Mouse (Mus musculus) forebrain, embryonic 12.5 days (tissue): Measurements from ENCODE around the gene Fkbp1a. TPM values are rescaled to one million over a fixed set of nuclear protein-coding genes. Genes with fewer than 3 reads are reported as not detected.

ENCODE experiments used
- ATAC-seq: fragments of 200-750 bp; cut with Nextera tagmentation; 2 replicates; pipeline ENCODE4 v1.8.0; 2017; ENCODE audit warnings: moderate TSS enrichment; ENCODE audit not compliant: low FRiP score
- H3K27ac ChIP-seq: fragments of 300-500 bp; sonication (generic); 2 replicates; pipeline ENCODE4 v1.5.1; 2016; ENCODE audit warnings: mild to moderate bottlenecking
- H3K27me3 ChIP-seq: fragments of 300-500 bp; sonication (generic); 2 replicates; pipeline ENCODE4 v1.6.1; 2016; ENCODE audit warnings: mild to moderate bottlenecking
- H3K36me3 ChIP-seq: fragments of 300-500 bp; sonication (generic); replicated peaks from 2 replicates; pipeline ENCODE4 v1.6.1; 2016; ENCODE audit warnings: mild to moderate bottlenecking
- H3K4me1 ChIP-seq: fragments of 300-500 bp; sonication (generic); 2 replicates; pipeline ENCODE4 v1.6.1; 2016
- H3K4me2 ChIP-seq: fragments of 300-500 bp; sonication (generic); 2 replicates; pipeline ENCODE4 v1.6.1; 2016; ENCODE audit warnings: mild to moderate bottlenecking, moderate library complexity
- H3K4me3 ChIP-seq: fragments of 300-500 bp; sonication (generic); replicated peaks from 2 replicates; pipeline ENCODE4 v1.5.1; 2016; ENCODE audit warnings: mild to moderate bottlenecking
- H3K9ac ChIP-seq: fragments of 300-500 bp; sonication (generic); 2 replicates; pipeline ENCODE4 v1.6.1; 2016; ENCODE audit warnings: mild to moderate bottlenecking
- H3K9me3 ChIP-seq: fragments of 300-500 bp; sonication (generic); 2 replicates; pipeline ENCODE4 v1.6.1; 2016
- WGBS: fragments of 180-500 bp; shearing (Covaris S2); methylation state at CpG from one replicate; pipeline ENCODE4 v1.1.7; 2016; 5-methylcytosine and 5-hydroxymethylcytosine counted together
- polyA plus RNA-seq: library from polyadenylated mRNA; unstranded; fragments of >200 nt; fragmentation: Nextera tagmentation; extraction: Ambion mirVana; gene quantifications from 2 replicates; pipeline ENCODE4 v1.2.1, GENCODE M21; 2016

The Fkbp1a gene
- polyA plus RNA-seq, 1 experiment from 2014 or later = 526 TPM

DNA sequence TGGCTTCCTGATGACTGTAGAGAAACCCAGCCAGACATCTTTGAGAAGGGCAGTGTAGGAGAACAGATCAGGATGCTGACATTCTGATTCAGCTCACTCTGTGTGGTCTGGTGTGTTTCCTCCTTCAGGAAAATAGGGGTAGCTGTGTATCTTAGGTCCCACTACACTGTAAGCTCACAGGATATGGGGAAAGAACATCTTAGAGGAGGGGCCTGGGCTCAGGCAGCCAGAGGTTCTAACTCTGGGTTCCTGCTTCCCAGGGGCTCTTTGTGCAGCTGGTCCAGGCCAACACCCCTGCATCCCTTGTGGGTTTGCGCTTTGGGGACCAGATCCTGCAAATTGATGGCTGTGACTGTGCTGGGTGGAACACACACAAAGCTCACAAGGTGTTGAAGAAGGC, 44.5 kb downstream of the Fkbp1a start:
- Histone ChIP-seq H3K9me3 (no peaks in the 10 kb centered on the region), H3K9ac (no peak overlapping the region), H3K4me3 (no peak overlapping the region), H3K4me2 (no peak overlapping the region), H3K27me3 (no peaks in the 10 kb centered on the region), H3K27ac (no peak overlapping the region), H3K4me1 (no peaks in the 10 kb centered on the region), H3K36me3 (no peaks in the 10 kb centered on the region)
- 91% methylated on average over 1 of the region's 1 CpGs for WGBS
- ATAC-seq = no peak

DNA sequence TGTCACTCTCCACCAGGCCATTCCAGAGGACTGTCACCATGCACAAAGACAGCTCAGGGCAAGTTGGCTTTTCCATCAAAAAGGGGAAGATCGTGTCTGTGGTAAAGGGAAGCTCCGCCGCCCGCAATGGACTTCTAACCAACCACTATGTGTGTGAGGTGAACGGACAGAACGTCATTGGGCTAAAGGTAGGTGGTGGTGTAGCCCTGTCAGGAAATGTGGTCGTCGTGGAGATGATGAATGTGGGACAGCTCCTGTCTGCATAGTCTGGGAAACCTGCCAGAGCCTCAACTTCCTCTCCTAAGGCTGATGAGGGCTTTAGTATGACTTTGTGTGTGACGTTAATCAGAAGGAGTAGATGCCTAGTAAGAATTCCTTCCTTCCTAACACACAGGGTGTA, 45.0 kb downstream of the Fkbp1a start:
- WGBS = 78% methylated on average over 9 of the region's 9 CpGs
- ATAC-seq = no peak
- Histone ChIP-seq H3K9me3 (no peaks in the 10 kb centered on the region), H3K27me3 (no peaks in the 10 kb centered on the region), H3K4me2 (no peak overlapping the region), H3K4me1 (no peaks in the 10 kb centered on the region), H3K4me3 (no peak overlapping the region), H3K9ac (no peak overlapping the region), H3K36me3 (no peaks in the 10 kb centered on the region), H3K27ac (no peak overlapping the region)

DNA sequence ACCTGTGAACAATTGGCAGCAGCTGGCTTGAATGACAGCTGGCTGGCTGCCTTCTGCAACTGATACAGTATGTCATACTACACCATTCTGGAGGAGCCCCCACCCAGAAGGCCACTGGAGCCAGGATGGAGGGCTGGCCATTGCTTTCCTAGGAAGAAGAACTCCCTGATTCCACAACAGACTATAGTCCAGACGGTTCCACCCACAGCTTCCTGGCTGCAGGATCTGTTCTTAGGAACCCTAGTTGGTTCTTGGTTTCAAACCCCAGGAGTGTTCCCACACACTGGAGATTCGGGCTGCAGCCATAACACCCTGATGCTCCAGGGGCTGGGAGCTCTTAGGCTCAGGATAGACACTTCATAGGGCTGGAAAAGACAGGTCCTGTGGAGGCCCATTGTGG, 55.8 kb downstream of the Fkbp1a start:
- no peak overlapping the region for H3K9ac ChIP-seq
- no peak for ATAC-seq
- WGBS = 72% methylated on average over 2 of the region's 2 CpGs
- H3K27ac ChIP-seq = no peak overlapping the region
- H3K27me3 ChIP-seq = no peaks in the 10 kb centered on the region
- no peaks in the 10 kb centered on the region for H3K36me3 ChIP-seq
- no peak overlapping the region for H3K4me2 ChIP-seq
- no peak overlapping the region for H3K4me3 ChIP-seq
- no peaks in the 10 kb centered on the region for H3K9me3 ChIP-seq
- peaks cover 7% of the 10 kb centered on the region; the same call in 1 of the 2 replicates for H3K4me1 ChIP-seq

DNA sequence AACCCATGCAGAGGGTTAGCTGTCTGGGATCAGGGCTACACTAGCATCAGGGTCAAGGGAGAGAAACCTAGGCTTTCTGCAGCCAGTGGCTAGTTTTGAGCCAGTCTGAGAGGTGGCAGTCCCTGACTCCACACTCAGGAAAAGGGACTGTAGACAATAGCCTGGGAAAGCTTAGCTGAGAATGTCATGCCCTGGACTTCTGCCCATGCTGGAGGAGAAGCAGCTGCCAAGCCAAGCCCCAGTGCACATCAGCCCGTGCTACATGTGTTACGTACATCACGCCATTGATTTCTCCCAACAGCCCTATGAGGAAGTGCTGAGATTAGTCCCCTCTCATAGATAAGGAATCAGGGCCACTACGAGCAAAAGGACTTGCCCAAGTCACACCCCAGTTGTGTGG, 59.8 kb downstream of the Fkbp1a start:
- WGBS = 88% methylated on average over 4 of the region's 4 CpGs
- Histone ChIP-seq H3K4me3 (no peak overlapping the region), H3K27me3 (no peaks in the 10 kb centered on the region), H3K4me1 (peaks cover 33% of the 10 kb centered on the region), H3K9me3 (no peaks in the 10 kb centered on the region), H3K36me3 (no peaks in the 10 kb centered on the region), H3K9ac (no peak overlapping the region), H3K27ac (no peak overlapping the region), H3K4me2 (no peak overlapping the region)
- ATAC-seq = no peak

DNA sequence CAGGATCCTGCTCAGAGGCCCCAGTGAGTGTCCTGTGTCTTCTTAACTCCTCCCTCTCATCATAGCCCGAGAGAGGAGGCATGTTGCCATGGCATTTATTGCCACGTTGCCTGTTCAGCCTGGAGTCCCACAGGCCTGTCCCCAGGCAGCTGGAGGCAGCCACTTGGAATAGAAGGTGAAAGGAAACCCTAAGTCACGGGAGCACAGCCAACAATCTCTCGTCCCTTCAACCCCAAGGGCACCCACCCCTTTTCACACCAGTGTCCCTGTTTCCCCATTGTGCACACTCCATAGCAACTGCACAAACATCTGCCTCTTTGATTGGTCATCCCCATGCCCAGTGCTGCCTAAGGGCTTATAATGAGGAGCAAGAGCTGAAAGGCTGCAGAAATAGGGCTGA, 61.3 kb downstream of the Fkbp1a start:
- H3K4me1 ChIP-seq = peaks cover 33% of the 10 kb centered on the region
- H3K4me2 ChIP-seq = no peak overlapping the region
- no peak overlapping the region for H3K9ac ChIP-seq
- 6% methylated on average over 4 of the region's 4 CpGs for WGBS
- ATAC-seq = peak; percentile 64
- H3K36me3 ChIP-seq = no peaks in the 10 kb centered on the region
- H3K9me3 ChIP-seq = no peaks in the 10 kb centered on the region
- H3K27me3 ChIP-seq = no peaks in the 10 kb centered on the region
- H3K4me3 ChIP-seq = no peak overlapping the region
- peak overlapping the region; percentile 21; the same call in 1 of the 2 replicates for H3K27ac ChIP-seq

DNA sequence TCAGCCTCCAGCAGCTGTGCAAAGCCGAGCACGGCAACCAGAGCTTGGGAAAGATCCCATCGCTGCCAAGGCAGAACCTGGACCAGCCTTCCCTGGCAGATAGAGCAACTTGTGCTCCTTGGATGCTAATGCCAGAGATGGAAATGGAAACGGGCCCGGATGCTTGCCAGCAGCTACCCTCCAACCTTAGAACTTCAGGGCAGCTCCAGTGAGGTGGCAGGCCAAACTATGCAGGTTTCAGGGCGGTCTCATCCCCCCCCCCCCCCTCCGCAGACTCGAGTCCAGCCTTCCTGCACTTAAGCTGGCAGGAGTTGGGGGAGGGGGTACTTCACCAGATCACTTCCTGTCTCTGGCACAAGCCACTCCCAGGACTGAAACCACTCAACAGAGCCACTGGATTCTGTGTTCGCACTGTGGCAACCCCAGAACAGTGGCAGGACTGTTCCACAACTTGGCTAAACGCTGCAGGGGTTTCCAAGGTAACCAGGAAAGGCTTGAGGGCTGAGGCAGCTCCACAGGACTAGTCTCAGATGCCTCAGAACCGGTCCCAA, 63.2 kb downstream of the Fkbp1a start:
- WGBS = 45% methylated on average over 9 of the region's 11 CpGs
- Histone ChIP-seq H3K4me3 (no peak overlapping the region), H3K4me2 (no peak overlapping the region), H3K27me3 (no peaks in the 10 kb centered on the region), H3K27ac (no peak overlapping the region), H3K36me3 (no peaks in the 10 kb centered on the region), H3K4me1 (peaks cover 39% of the 10 kb centered on the region), H3K9me3 (no peaks in the 10 kb centered on the region), H3K9ac (no peak overlapping the region)
- ATAC-seq = peak; percentile 49; the same call in 1 of the 2 replicates

DNA sequence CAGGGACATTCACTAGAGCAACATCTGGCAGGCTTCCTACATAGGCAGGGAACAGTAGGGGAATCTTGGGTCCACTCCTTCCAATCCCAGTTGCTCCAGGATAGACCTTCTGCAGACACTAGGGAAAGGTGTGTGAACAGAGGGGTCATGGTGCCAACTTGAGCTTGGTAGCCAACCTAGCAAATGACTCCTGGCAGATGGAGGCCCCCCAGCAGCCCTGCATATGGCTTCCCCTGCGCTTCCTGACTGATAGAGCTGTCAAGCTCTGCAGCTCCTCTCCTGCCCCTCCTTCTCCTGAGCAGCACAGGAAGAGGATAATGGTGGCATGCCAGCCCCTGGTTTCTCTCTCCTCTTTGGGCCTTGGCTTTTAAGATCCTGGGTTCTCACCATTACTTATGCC, 66.2 kb downstream of the Fkbp1a start:
- Histone ChIP-seq H3K27me3 (no peaks in the 10 kb centered on the region), H3K9me3 (no peaks in the 10 kb centered on the region), H3K4me3 (no peak overlapping the region), H3K9ac (no peak overlapping the region), H3K36me3 (no peaks in the 10 kb centered on the region), H3K4me2 (no peak overlapping the region), H3K4me1 (peaks cover 29% of the 10 kb centered on the region), H3K27ac (no peak overlapping the region)
- no peak for ATAC-seq
- WGBS = 60% methylated on average over 1 of the region's 1 CpGs

DNA sequence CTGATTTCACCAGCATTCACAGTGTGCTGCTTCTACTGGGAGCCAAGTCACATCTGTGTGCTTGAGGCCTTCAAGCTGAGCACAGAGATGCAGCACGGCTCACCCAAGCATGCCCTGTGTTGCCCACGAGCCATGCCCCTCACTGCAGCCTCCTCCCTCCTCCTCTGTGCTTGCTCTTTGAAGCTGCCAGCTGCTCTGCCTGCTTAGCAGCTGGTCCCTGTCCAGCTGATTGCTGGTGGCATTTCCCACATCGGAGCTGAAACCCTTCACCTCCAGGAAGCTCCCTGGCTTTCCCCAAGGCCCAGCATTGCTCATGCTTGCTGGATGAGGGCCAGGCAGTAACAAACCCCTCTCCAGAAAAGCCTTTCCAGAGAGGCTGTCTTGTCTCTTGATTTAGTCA, 67.7 kb downstream of the Fkbp1a start:
- H3K27me3 ChIP-seq = no peaks in the 10 kb centered on the region
- H3K27ac ChIP-seq = no peak overlapping the region
- peaks cover 16% of the 10 kb centered on the region for H3K4me1 ChIP-seq
- no peak overlapping the region for H3K9ac ChIP-seq
- H3K9me3 ChIP-seq = no peaks in the 10 kb centered on the region
- no peak for ATAC-seq
- no peak overlapping the region for H3K4me3 ChIP-seq
- no peaks in the 10 kb centered on the region for H3K36me3 ChIP-seq
- WGBS = 50% methylated on average over 3 of the region's 3 CpGs
- H3K4me2 ChIP-seq = no peak overlapping the region

Other genes with a start within 250 kb of the Fkbp1a start
- gene 4921509C19Rik, start 66.3 kb upstream of the Fkbp1a start, polyA plus RNA-seq = not detected in 2 replicates
- 262 and 279 TPM in 2 replicates for gene Nsfl1c, start 48.3 kb upstream of the Fkbp1a start, polyA plus RNA-seq
- gene Sdcbp2, start 30.1 kb downstream of the Fkbp1a start, polyA plus RNA-seq = 0.55 and 0.98 TPM in 2 replicates
- gene Snph, start 90.1 kb downstream of the Fkbp1a start, polyA plus RNA-seq = 3.5 and 4.3 TPM in 2 replicates
- gene Rad21l, start 126.0 kb downstream of the Fkbp1a start, polyA plus RNA-seq = 0.12 TPM in 1 of 2 replicates, not detected in the other
- gene Tmem74b, start 159.5 kb downstream of the Fkbp1a start, polyA plus RNA-seq = 9.5 and 11.3 TPM in 2 replicates
- gene Psmf1, start 201.7 kb downstream of the Fkbp1a start, polyA plus RNA-seq = 48.1 and 48.6 TPM in 2 replicates